ENCODE assay signal across 17 mouse cellular contexts in the genomic region with DNA sequence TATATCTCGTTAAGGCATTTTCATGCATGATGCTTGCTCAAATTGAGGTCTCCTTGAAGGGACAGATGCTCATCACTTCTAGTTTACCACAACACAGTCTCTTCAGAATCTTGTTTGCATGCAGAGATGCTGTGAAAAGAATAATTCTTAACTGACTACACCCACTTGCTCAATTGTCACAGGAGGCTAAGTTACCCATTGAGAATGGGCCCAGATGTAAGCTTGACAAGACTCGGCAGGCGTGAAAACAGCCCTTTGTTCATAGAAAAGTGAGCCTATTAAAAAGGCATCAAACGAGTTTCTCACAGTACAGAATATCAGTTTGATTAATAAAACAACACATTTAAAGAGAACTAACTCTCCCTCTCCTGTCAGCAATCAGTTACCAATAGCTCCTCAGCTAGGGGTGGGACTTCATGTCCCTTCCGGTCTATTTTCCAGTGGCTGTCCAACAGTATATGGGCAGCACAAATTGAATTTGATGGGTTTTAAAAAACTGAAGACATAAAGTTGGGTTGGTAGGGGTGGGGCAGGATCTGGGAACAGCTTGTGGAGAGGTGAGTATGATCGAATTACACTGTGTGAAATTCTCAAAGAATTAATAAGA.
DNase-seq lines count a peak whose midpoint lies in the region; ATAC-seq lines count a peak whose summit lies in the region.
"Had no signal": no experiment of that assay in that cellular context is flagged by ENCODE, and none has a peak within 500 bp of the region (broad histone marks: within the 10 kb centered on the region; RNA-seq: fewer than 3 reads in every experiment).

No protein-coding gene starts in this region.

- 53% methylated on average over 6 of the region's 6 CpGs for WGBS in midbrain, embryonic 10.5 days
- 30% methylated on average over 6 of the region's 6 CpGs for WGBS in midbrain, embryonic 15.5 days
- 35% methylated on average over 6 of the region's 6 CpGs for WGBS in forebrain, embryonic 13.5 days
- WGBS in midbrain, embryonic 12.5 days = 37% methylated on average over 6 of the region's 6 CpGs

- no peak overlapping the region for H3K9ac ChIP-seq in midbrain, embryonic 15.5 days
- H3K9ac ChIP-seq in forebrain, embryonic 13.5 days = no peak overlapping the region
- no peak overlapping the region for H3K9ac ChIP-seq in midbrain, embryonic 12.5 days (replicated peaks)
- H3K9ac ChIP-seq: heart, embryonic 15.5 days had no signal

- DNase-seq in midbrain, embryonic 10.5 days (ENCODE audit: low spot score) = peak; percentile 39
- no peak for DNase-seq in T-cell, adult 2 months (ENCODE audit: low spot score)
- DNase-seq in adrenal gland, adult 18-20 months (ENCODE audit: low spot score in 2 of 2) = no peak
- no peak for DNase-seq in cerebellum, postnatal 14 days
- DNase-seq: adrenal gland, postnatal 14 days; cerebellum, adult 9-10 months; heart, postnatal 4 days; kidney, postnatal 25 days; lung, postnatal 10 days; right cerebral cortex, postnatal 4 days; thymus, postnatal 14 days had no signal

- peak overlapping the region; percentile 55 for H3K27ac ChIP-seq in midbrain, embryonic 10.5 days (replicated peaks)
- no peak overlapping the region for H3K27ac ChIP-seq in midbrain, embryonic 15.5 days
- H3K27ac ChIP-seq in forebrain, embryonic 13.5 days = no peak overlapping the region
- no peak overlapping the region for H3K27ac ChIP-seq in midbrain, embryonic 12.5 days (replicated peaks)
- H3K27ac ChIP-seq: heart, embryonic 15.5 days; layer of hippocampus, adult 2 months had no signal

- H3K4me1 ChIP-seq in midbrain, embryonic 10.5 days = peaks cover 18% of the 10 kb centered on the region
- no peaks in the 10 kb centered on the region for H3K4me1 ChIP-seq in midbrain, embryonic 15.5 days
- H3K4me1 ChIP-seq in forebrain, embryonic 13.5 days = peaks cover 10% of the 10 kb centered on the region
- H3K4me1 ChIP-seq in midbrain, embryonic 12.5 days = peaks cover 10% of the 10 kb centered on the region; the same call in 1 of the 2 replicates
- H3K4me1 ChIP-seq: heart, embryonic 15.5 days had no signal

- H3K4me2 ChIP-seq in midbrain, embryonic 15.5 days = no peak overlapping the region
- H3K4me2 ChIP-seq in forebrain, embryonic 13.5 days = no peak overlapping the region
- H3K4me2 ChIP-seq in midbrain, embryonic 12.5 days (replicated peaks) = no peak overlapping the region
- H3K4me2 ChIP-seq: heart, embryonic 15.5 days had no signal

- no peaks in the 10 kb centered on the region for H3K36me3 ChIP-seq in midbrain, embryonic 10.5 days
- H3K36me3 ChIP-seq in midbrain, embryonic 15.5 days (replicated peaks) = no peaks in the 10 kb centered on the region
- H3K36me3 ChIP-seq in forebrain, embryonic 13.5 days (ENCODE audit: poor library complexity, severe bottlenecking) = no peaks in the 10 kb centered on the region
- H3K36me3 ChIP-seq in midbrain, embryonic 12.5 days = no peaks in the 10 kb centered on the region
- H3K36me3 ChIP-seq: heart, embryonic 15.5 days had no signal

- peaks cover 4% of the 10 kb centered on the region; the same call in 1 of the 2 replicates for H3K9me3 ChIP-seq in midbrain, embryonic 10.5 days (replicated peaks)
- no peaks in the 10 kb centered on the region for H3K9me3 ChIP-seq in midbrain, embryonic 15.5 days
- H3K9me3 ChIP-seq in forebrain, embryonic 13.5 days (replicated peaks) = no peaks in the 10 kb centered on the region; the same call in 1 of the 2 replicates
- no peaks in the 10 kb centered on the region for H3K9me3 ChIP-seq in midbrain, embryonic 12.5 days
- H3K9me3 ChIP-seq: heart, embryonic 15.5 days had no signal

- no peak overlapping the region for H3K4me3 ChIP-seq in midbrain, embryonic 10.5 days
- H3K4me3 ChIP-seq in midbrain, embryonic 15.5 days = no peak overlapping the region
- H3K4me3 ChIP-seq in forebrain, embryonic 13.5 days = no peak overlapping the region
- no peak overlapping the region for H3K4me3 ChIP-seq in midbrain, embryonic 12.5 days
- H3K4me3 ChIP-seq: heart, embryonic 15.5 days; layer of hippocampus, adult 2 months had no signal

- no peaks in the 10 kb centered on the region for H3K27me3 ChIP-seq in midbrain, embryonic 10.5 days (ENCODE audit: low read depth, poor library complexity, severe bottlenecking)
- no peaks in the 10 kb centered on the region for H3K27me3 ChIP-seq in midbrain, embryonic 15.5 days (replicated peaks)
- no peaks in the 10 kb centered on the region for H3K27me3 ChIP-seq in forebrain, embryonic 13.5 days
- H3K27me3 ChIP-seq in midbrain, embryonic 12.5 days = no peaks in the 10 kb centered on the region
- H3K27me3 ChIP-seq: heart, embryonic 15.5 days had no signal

- no peak; the same call in 1 of the 2 replicates for ATAC-seq in midbrain, embryonic 15.5 days (replicated peaks)
- peak; percentile 41; the same call in 1 of the 2 replicates for ATAC-seq in forebrain, embryonic 13.5 days
- peak; percentile 84 for ATAC-seq in midbrain, embryonic 12.5 days (ENCODE audit: low FRiP score, low read depth)
- ATAC-seq: intestine, postnatal 0 days had no signal
